Mouse (Mus musculus) limb, embryonic 10.5 days (tissue): ENCODE results near the gene 4930447F04Rik. TPM values are rescaled to one million over a fixed set of nuclear protein-coding genes. Genes with fewer than 3 reads are reported as not detected.

ENCODE experiments used
- DNase-seq: peaks from one replicate; pipeline ENCODE4 v3.0.0-alpha.2; 2017; ENCODE audit warnings: low spot score
- H3K27ac ChIP-seq: fragments of 300-500 bp; sonication (generic); 2 replicates; pipeline ENCODE4 v1.5.1; 2016; ENCODE audit warnings: mild to moderate bottlenecking
- H3K27me3 ChIP-seq: fragments of 300-500 bp; sonication (generic); 2 replicates; pipeline ENCODE4 v1.6.1; 2016; ENCODE audit warnings: low read depth, mild to moderate bottlenecking; ENCODE audit not compliant: poor library complexity, severe bottlenecking
- H3K36me3 ChIP-seq: fragments of 300-500 bp; sonication (generic); 2 replicates; pipeline ENCODE4 v1.6.1; 2016; ENCODE audit warnings: mild to moderate bottlenecking, moderate library complexity
- H3K4me1 ChIP-seq: fragments of 300-500 bp; sonication (generic); 2 replicates; pipeline ENCODE4 v1.6.1; 2016
- H3K4me3 ChIP-seq: fragments of 300-500 bp; sonication (generic); 2 replicates; pipeline ENCODE4 v1.5.1; 2016; ENCODE audit warnings: mild to moderate bottlenecking, moderate library complexity
- H3K9me3 ChIP-seq: fragments of 300-500 bp; sonication (generic); replicated peaks from 2 replicates; pipeline ENCODE4 v1.6.1; 2016; ENCODE audit warnings: mild to moderate bottlenecking
- WGBS: fragments of 180-500 bp; shearing (Covaris S2); methylation state at CpG from one replicate; pipeline ENCODE4 v1.1.7; 2016; 5-methylcytosine and 5-hydroxymethylcytosine counted together
- polyA plus RNA-seq: library from polyadenylated mRNA; unstranded; fragments of >200 nt; fragmentation: Nextera tagmentation; extraction: Ambion mirVana; gene quantifications from 2 replicates; pipeline ENCODE4 v1.2.1, GENCODE M21; 2016

4930447F04Rik gene
- polyA plus RNA-seq = not detected in 2 replicates

GRCm38 (mm10) chrX:66304124-66304523 is at the start of gene 4930447F04Rik:
4930447F04Rik (minus strand) TSS chrX:66304224.
- H3K27ac ChIP-seq = no peak within 1 kb of the TSS
- 87% methylated on average over 1 of the region's 1 CpGs for WGBS
- no peak within 1 kb of the TSS for H3K4me3 ChIP-seq
- DNase-seq = no peak
- no peaks in the 10 kb centered on the region for H3K27me3 ChIP-seq
- no peaks in the 10 kb centered on the region for H3K9me3 ChIP-seq
- no peaks in the 10 kb centered on the region for H3K4me1 ChIP-seq
- no peaks in the 10 kb centered on the region for H3K36me3 ChIP-seq
